Mouse (Mus musculus): ENCODE measurements around the gene Prkar1b. TPM values are rescaled to one million over a fixed set of nuclear protein-coding genes. Genes with fewer than 3 reads are reported as not detected.

The Prkar1b gene
- polyA plus RNA-seq, 1 experiment = 1.0 TPM

GRCm38 (mm10) chr5:139161632-139162031 is 11.8 kb upstream of the Prkar1b start:
- Histone ChIP-seq H3K27ac (replicated peaks; ENCODE audit: low read depth, low read length) (no peak overlapping the region), H3K4me3 (ENCODE audit: insufficient read depth, low read depth, low read length) (no peak overlapping the region), H3K4me1 (ENCODE audit: control insufficient read depth, insufficient read depth, insufficient read length, low read length) (peaks cover 4% of the 10 kb centered on the region; the same call in 1 of the 2 replicates)

GRCm38 (mm10) chr5:139160899-139161298 is 11.1 kb upstream of the Prkar1b start:
- peaks cover 4% of the 10 kb centered on the region; the same call in 1 of the 2 replicates for H3K4me1 ChIP-seq (ENCODE audit: control insufficient read depth, insufficient read depth, insufficient read length, low read length)
- H3K27ac ChIP-seq (replicated peaks; ENCODE audit: low read depth, low read length) = no peak overlapping the region
- H3K4me3 ChIP-seq (ENCODE audit: insufficient read depth, low read depth, low read length) = no peak overlapping the region

- Histone ChIP-seq H3K27ac (replicated peaks; ENCODE audit: low read depth, low read length) (no peak overlapping the region), H3K4me1 (ENCODE audit: control insufficient read depth, insufficient read depth, insufficient read length, low read length) (0 out of 2 replicates have a peak, but pooled peaks cover 3% of the 10 kb centered on the region), H3K4me3 (ENCODE audit: insufficient read depth, low read depth, low read length) (peak overlapping the region; percentile 79)
Measured at GRCm38 (mm10) chr5:139150603-139151031, 816 bp upstream of the Prkar1b start.

GRCm38 (mm10) chr5:139149006-139149672 is 662 bp downstream of the Prkar1b start:
- peak overlapping the region; percentile 58 for H3K4me3 ChIP-seq (ENCODE audit: insufficient read depth, low read depth, low read length)
- no peak overlapping the region for H3K27ac ChIP-seq (replicated peaks; ENCODE audit: low read depth, low read length)

GRCm38 (mm10) chr5:139147178-139148078 is 2.4 kb downstream of the Prkar1b start:
- no peak overlapping the region for H3K27ac ChIP-seq (replicated peaks; ENCODE audit: low read depth, low read length)

More at GRCm38 (mm10) chr5:139149006-139149672, 662 bp downstream of the Prkar1b start:
- H3K4me1 ChIP-seq (ENCODE audit: control insufficient read depth, insufficient read depth, insufficient read length, low read length) = 0 out of 2 replicates have a peak, but pooled peaks cover 3% of the 10 kb centered on the region

GRCm38 (mm10) chr5:139146476-139147075 is 3.2 kb downstream of the Prkar1b start:
- Histone ChIP-seq H3K27ac (replicated peaks; ENCODE audit: low read depth, low read length) (no peak overlapping the region), H3K4me1 (ENCODE audit: control insufficient read depth, insufficient read depth, insufficient read length, low read length) (0 out of 2 replicates have a peak, but pooled peaks cover 3% of the 10 kb centered on the region), H3K4me3 (ENCODE audit: insufficient read depth, low read depth, low read length) (no peak overlapping the region)

More at GRCm38 (mm10) chr5:139147178-139148078, 2.4 kb downstream of the Prkar1b start:
- Histone ChIP-seq H3K4me1 (ENCODE audit: control insufficient read depth, insufficient read depth, insufficient read length, low read length) (0 out of 2 replicates have a peak, but pooled peaks cover 3% of the 10 kb centered on the region), H3K4me3 (ENCODE audit: insufficient read depth, low read depth, low read length) (no peak overlapping the region)

- Histone ChIP-seq H3K4me1 (ENCODE audit: control insufficient read depth, insufficient read depth, insufficient read length, low read length) (0 out of 2 replicates have a peak, but pooled peaks cover 3% of the 10 kb centered on the region), H3K4me3 (ENCODE audit: insufficient read depth, low read depth, low read length) (no peak overlapping the region), H3K27ac (replicated peaks; ENCODE audit: low read depth, low read length) (no peak overlapping the region)
Measured at GRCm38 (mm10) chr5:139145726-139146125, 4.1 kb downstream of the Prkar1b start.

- Histone ChIP-seq H3K27ac (replicated peaks; ENCODE audit: low read depth, low read length) (no peak overlapping the region), H3K4me3 (ENCODE audit: insufficient read depth, low read depth, low read length) (no peak overlapping the region), H3K4me1 (ENCODE audit: control insufficient read depth, insufficient read depth, insufficient read length, low read length) (0 out of 2 replicates have a peak, but pooled peaks cover under 1% of the 10 kb centered on the region)
Measured at GRCm38 (mm10) chr5:139143890-139144289, 5.9 kb downstream of the Prkar1b start.

GRCm38 (mm10) chr5:139141326-139141725 is 8.5 kb downstream of the Prkar1b start:
- H3K4me3 ChIP-seq (ENCODE audit: insufficient read depth, low read depth, low read length) = no peak overlapping the region
- H3K4me1 ChIP-seq (ENCODE audit: control insufficient read depth, insufficient read depth, insufficient read length, low read length) = no peaks in the 10 kb centered on the region
- H3K27ac ChIP-seq (replicated peaks; ENCODE audit: low read depth, low read length) = no peak overlapping the region

- H3K27ac ChIP-seq (replicated peaks; ENCODE audit: low read depth, low read length) = no peak overlapping the region
- H3K4me1 ChIP-seq (ENCODE audit: control insufficient read depth, insufficient read depth, insufficient read length, low read length) = no peaks in the 10 kb centered on the region
- no peak overlapping the region for H3K4me3 ChIP-seq (ENCODE audit: insufficient read depth, low read depth, low read length)
Measured at GRCm38 (mm10) chr5:139140589-139140988, 9.2 kb downstream of the Prkar1b start.

GRCm38 (mm10) chr5:139138926-139139472 is 10.8 kb downstream of the Prkar1b start:
- H3K4me3 ChIP-seq (ENCODE audit: insufficient read depth, low read depth, low read length) = no peak overlapping the region
- no peak overlapping the region for H3K27ac ChIP-seq (replicated peaks; ENCODE audit: low read depth, low read length)
- no peaks in the 10 kb centered on the region for H3K4me1 ChIP-seq (ENCODE audit: control insufficient read depth, insufficient read depth, insufficient read length, low read length)

- H3K4me3 ChIP-seq (ENCODE audit: insufficient read depth, low read depth, low read length) = no peak overlapping the region
- no peak overlapping the region for H3K27ac ChIP-seq (replicated peaks; ENCODE audit: low read depth, low read length)
- no peaks in the 10 kb centered on the region for H3K4me1 ChIP-seq (ENCODE audit: control insufficient read depth, insufficient read depth, insufficient read length, low read length)
Measured at GRCm38 (mm10) chr5:139138261-139138925, 11.4 kb downstream of the Prkar1b start.

- Histone ChIP-seq H3K27ac (replicated peaks; ENCODE audit: low read depth, low read length) (no peak overlapping the region), H3K4me1 (ENCODE audit: control insufficient read depth, insufficient read depth, insufficient read length, low read length) (no peaks in the 10 kb centered on the region), H3K4me3 (ENCODE audit: insufficient read depth, low read depth, low read length) (no peak overlapping the region)
Measured at GRCm38 (mm10) chr5:139137176-139137575, 12.6 kb downstream of the Prkar1b start.

GRCm38 (mm10) chr5:139136341-139136740 is 13.5 kb downstream of the Prkar1b start:
- H3K27ac ChIP-seq (replicated peaks; ENCODE audit: low read depth, low read length) = no peak overlapping the region
- no peak overlapping the region for H3K4me3 ChIP-seq (ENCODE audit: insufficient read depth, low read depth, low read length)
- H3K4me1 ChIP-seq (ENCODE audit: control insufficient read depth, insufficient read depth, insufficient read length, low read length) = no peaks in the 10 kb centered on the region

Data from brown adipose tissue, adult 24 weeks (tissue).